Mouse (Mus musculus) thymus, postnatal 36 days (tissue): ENCODE data around the gene Vax1.

Experiments used
- DNase-seq, 2 experiments: peaks; one replicate each; pipeline ENCODE4 v3.0.0; 2022; ENCODE audit warnings: mixed read lengths in 2 of 2

Gene Vax1

GRCm38 (mm10) chr19:59169936-59170765 is at the start of gene Vax1:
Gene Vax1 (minus strand): TSS chr19:59170056.
- no peak for DNase-seq

DNA sequence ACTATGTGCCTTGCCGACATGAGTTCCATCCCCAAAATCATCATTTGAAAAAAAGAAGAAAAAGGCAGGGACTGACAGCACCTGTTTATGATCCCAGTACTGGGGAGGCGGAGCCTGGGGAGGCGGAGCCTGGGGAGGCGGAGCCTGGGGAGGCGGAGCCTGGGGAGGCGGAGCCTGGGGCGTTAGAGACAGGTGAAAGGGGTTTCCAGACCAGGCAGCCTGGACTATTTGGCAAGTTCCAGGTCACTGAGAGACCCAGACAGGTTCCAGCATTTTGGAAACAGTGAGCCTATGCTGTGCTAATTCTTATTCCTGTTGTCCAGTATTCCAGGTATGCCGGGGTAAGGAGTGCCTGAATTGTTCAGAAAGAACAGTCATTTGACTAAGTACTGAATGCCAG is 49.1 kb upstream of the Vax1 start, which contains the start of gene Kcnk18:
Gene Kcnk18, plus strand, starts transcription at position 224 of the 400 bp plus-strand sequence.
- DNase-seq = no peak

DNA sequence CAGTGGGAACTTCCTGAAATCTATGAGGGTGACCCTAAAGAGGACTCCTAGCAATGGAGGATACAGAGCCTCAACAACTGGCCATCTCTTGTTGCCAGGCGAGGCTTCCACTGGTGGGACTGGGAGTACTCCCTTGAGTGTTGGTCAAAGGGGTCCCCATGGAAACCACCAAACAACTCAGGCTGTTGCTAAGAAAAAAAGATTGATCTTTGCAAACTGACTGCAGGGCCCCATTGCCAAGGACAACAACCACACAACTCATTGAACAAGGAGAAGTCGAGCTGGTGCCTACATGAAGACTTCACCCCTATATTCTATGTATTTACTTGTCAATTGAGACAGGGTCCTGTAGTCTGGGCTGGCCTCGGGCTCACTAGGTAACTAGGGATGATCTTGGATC is 47.0 kb upstream of the Vax1 start:
- no peak for DNase-seq

DNA sequence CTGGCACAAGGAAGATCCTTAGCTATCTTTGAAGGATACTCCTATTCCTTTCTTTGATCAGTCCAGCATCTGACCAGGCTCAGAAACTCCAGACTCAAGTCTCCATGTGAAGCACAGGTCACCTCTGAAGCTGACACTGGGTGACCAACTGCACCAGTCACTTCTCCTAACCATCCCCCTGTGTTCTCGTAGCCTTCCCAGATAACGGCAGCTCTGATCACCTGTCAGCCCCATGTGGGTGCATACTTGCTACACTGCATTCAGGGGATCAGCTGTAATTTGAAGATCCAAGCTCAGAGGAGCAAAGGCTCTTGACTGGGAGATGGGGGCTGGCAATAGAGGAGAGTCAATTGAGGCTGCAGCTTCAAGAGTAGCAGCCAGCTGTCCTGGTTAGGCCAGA is 39.1 kb upstream of the Vax1 start:
- no peak for DNase-seq

- DNase-seq = peak; percentile 31 to 50
These were observed 38.6 kb upstream of the Vax1 start for GRCm38 (mm10) chr19:59208475-59208874.

DNA sequence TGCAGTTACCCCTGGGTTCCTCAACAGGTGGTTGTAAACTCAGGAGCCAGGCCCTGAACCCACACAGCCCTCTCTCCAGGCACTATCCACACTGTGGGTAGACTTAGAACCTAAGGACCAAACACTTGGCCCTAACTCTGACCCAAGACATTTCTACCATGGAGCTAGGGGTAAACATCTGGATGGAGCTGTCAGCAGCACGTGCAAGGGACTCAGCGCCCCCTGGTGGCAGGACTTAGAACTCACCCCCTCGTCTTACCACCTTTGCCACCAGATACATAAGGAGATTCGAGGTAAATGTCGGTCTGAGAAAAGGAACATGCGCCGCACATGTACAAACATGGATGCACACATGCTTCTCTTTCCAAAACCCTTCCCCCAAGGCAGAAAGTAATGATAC is 28.3 kb upstream of the Vax1 start:
- peak; percentile 52 to 62 for DNase-seq

- peak; percentile 19 to 23 for DNase-seq
These were observed 26.3 kb upstream of the Vax1 start for GRCm38 (mm10) chr19:59196111-59196666.

DNA sequence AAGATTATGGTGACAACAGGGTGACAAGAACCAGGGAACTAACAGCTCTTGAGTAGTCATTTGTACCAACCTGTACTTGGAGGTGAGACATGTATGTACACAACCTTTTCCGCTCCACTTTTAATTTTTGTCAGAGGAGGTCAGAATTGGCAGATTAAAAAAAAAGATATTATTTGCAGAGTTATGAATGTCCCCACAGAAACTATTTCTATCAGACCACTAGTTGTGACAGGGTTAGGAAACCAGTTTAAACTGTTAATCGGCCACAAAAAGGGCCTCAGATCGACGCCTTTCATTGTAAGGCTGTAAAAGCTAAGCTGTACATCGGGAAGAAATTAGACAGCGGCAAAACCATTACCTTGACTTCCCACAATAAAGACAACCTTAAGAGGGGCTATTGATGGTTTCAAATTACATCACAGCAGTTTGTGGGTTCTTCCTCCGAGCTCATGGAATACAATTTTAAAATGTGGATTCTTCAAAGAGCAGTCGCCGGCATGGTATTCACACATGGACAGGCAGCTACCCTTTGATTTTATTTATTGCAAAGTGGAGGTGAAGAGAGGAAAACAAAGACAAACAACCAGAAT is 25.4 kb upstream of the Vax1 start:
- DNase-seq = no peak

DNA sequence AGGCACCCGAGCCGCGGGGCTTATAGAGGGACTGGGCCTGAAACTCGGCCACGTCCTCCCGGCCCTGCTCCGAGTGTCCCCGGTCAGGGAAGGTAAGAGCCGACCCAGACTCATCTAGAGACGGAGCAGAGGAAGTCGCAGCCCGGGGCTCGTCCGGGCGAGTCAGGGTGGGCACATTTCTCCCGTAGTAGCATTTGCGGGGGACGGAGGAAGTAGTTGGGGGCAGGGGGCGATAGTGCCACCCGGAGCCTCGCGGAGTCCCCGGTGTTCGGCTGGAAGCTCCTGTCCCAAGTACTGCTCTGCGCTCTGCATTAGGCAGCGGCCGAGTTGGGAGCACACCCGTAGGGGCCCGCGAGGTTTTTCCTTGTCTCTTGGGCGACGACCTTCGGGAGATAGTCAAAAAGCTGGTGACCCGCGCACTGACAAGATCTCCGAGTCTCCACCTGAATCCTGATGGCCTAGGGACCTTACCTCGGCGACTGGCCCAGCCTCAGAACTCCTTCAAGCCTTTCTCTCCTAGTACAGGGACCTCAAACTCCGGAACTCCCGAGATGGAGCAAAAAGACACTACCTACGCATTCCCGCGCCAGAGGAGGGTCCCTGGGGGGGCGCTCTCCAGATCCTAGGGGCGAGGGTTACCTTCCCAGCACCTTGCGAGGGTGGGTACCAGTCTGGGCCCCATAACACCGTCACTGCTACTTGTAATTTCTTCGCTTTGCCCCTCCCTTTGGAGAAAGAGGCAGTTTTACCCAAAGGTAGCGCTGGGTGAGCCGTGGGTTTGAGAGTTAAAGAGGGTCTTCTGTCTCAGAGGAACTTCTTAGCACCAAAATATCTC is 24.3 kb upstream of the Vax1 start:
- DNase-seq = no peak

GRCm38 (mm10) chr19:59193456-59193855 is 23.6 kb upstream of the Vax1 start:
- DNase-seq = no peak

DNA sequence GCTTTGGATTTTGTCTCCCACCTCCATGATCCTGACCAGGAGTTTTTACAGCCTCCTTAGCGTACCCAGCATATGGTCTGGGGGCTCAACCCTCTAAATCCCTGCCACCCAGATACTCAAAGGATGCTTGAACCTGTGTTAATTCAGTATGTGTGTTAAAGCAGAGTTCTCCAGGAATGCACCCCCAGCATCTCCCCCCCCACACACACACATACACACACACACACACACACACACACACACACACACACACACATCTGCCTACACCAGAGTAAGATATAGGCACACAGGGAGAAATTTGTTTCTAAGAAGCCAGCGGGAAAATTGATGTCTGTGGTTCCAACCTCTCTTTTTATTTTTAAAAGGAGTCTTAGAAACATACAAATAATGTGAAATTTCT is 22.6 kb upstream of the Vax1 start:
- DNase-seq = no peak

- DNase-seq = no peak
These were observed 21.3 kb upstream of the Vax1 start for GRCm38 (mm10) chr19:59191123-59191505.

DNA sequence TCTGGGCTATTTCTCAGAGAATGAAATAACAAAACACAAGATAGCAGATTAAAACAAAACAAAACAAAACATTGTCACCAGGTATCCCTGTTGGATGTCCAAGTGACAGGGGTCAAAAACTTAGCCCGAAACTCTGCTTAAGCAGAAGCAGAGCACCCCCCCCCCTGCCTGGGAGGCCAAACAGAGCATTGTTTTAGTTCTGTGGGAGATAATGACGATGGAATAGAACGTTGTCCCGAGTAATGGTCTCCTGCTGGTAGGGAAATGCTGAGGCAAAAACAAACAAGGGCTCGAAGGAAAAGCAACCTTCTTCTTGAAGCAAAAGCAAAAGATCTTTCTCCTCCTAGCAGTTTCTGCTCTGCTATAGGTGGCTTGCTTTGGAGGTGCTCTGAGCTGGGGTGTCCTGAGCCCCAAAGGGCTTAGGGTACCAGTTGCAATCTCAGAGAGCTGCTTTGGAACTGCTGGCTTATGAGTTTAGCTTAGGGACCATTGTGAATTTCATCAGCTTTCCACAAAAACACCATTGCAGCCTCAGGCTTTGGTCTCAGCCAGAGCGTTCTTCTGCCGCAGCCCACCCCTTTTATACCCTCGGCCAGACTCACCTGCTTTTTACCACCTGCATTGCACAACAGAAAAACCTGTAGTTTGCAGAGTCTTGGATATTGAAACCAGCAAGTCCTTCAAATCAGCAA is 20.7 kb upstream of the Vax1 start:
- no peak for DNase-seq

- DNase-seq = no peak
These were observed 19.1 kb upstream of the Vax1 start for GRCm38 (mm10) chr19:59188981-59189380.

DNA sequence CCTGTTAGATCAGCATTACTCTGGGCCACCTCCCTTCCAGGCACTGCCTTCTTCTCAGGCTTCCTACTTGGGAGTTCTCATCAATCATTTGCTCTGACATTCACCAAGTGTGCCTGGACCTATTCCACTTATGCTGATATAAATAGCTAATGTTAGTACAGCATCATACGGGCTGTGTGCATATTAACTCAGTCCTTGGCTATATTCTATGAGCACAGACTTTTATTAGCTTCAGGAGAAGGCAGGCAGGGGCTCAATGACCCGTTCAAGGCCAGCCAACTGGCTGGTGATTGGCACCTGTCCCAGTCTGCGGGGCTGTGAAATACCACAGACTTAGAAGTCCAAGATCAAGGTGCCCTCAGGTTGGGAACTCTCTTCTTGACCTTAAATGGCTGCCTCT is 14.1 kb upstream of the Vax1 start:
- no peak for DNase-seq

GRCm38 (mm10) chr19:59173341-59174015 is 3.6 kb upstream of the Vax1 start:
- DNase-seq = no peak

DNA sequence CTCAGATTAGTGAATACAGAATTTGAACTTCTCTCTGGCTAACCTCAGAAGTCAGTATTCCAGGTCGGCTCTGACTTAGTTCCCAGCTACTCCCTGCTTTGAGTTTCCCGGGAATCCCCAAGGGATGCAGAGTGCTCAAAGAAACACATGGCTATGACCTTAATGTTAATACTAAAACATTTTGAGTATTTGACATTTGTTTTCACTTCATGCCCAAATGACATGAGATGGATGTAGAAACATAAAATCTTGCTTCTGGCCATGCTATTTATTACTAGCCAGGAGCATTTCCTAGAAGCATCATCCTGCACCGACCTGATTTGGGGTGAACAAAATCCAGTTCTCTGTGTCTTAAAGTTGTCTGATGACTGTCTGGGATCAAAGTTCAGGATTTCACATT is 2.9 kb upstream of the Vax1 start:
- no peak for DNase-seq

DNA sequence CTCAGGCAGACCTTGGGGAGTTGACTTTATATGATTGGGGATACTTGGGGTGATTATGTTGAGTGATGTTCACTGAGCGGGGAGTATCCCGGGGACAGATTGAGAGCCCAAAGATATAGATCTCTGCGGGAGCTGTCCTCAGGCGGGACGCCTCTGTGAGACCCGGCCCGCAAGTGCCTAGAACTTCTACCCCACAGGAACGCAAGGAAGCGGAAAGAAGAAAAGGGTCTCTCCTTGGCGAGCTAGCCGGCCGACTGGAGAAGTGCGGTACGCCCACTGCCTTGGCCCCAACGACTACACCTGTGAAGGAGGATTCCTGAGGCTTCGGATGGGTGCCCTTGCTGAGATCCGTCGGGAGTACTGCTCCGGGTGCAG is 2.0 kb upstream of the Vax1 start:
- DNase-seq = no peak

DNA sequence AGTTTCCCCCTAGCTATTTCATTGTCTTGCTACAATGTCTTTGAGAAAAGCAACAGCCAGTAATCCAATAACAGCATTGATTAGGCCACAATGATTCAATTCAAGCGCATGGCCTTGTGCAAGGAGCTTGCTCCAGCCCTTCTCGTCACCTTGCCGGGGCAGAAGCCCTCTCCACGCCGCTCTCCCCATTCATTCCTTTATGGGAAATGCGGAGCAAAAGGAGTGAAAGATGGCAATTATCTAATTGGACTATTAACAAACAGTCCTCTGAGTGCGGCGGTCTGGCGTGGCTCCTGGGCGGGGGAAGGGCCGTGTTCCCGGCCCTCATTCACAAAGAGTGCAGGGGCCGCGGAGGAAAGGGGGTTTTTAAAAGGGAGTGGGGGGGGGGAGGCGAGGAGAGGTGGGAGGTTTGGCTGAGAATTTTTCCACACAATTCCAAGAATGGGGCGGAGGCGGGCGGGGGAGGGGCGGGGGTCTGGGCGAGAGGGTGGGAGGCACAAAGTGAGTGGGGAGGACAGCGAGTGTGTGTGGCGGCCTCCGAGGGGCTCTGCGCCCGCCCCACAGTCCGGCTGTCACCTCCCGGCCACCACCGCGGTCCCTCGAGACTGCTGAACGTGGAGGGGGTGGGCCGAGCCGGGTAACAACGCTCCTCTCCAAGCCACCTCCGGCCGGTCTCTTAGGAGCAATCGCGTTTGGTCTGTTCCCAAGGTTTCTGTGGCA is 1.5 kb upstream of the Vax1 start:
- DNase-seq = no peak

DNA sequence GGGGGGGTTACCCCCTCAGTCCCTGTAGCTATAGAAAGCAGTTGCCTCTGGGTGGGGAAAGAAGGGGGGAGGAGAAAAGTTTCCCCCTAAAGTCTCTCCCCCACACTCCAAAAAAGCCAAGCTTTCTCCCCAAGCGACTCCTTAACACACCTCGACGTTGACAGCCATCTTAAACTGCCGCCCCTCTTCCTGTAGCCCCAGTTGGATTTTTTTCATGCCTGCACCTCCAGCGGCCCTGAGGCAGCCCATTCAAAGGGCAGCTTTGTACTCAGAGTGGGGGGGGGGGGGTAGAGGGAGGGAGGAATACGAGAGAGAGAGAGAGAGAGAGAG is 875 bp upstream of the Vax1 start:
- DNase-seq = no peak

DNA sequence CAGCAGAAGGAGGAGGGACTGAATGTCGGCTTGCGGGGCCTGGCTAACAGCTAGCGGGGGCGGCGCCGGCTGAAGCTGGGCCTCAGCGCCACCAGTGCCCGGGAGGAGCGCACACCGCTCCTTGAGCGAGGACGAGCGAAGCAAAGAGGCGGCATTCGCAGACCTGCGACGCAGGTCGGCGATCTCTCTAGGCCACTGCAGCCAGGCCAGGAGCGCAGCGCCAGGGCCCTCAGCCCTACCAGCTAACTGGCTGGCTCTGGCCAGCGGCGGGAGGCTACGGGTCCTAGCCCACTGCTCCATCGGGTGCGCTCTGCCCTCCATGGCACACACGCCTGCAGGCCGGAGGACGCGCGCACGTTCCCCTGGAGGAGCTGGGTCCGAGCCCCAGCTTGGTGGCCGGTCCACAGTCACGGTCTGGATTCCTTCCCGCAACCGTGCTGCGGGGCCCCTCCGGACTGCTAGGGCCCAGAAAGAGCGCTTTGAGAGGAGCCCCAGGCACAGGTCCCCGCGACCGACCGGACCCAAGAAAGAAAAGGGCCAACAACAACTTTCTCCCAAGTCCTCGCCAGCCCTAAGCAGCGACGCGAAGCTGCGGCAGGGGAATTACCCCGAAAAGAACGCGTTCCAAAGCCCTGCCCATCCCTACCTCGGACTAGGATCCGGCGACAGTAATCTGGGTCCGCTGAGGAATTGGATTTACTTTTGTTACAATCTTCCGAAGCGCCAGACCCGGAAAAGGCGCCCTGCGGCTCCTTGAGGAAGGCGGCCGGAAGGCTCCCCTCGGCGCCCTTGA is 517 bp downstream of the Vax1 start:
- DNase-seq = no peak
